Mouse (Mus musculus) forebrain, embryonic 10.5 days (tissue): ENCODE results near the gene Cxcl5. TPM values are rescaled to one million over a fixed set of nuclear protein-coding genes. Genes with fewer than 3 reads are reported as not detected.
"Not testable (repeated sequence)": the region's sequence is repeated elsewhere in the genome, so short reads cannot be mapped to it uniquely, and the experiment has no call there.

Source experiments
- DNase-seq: peaks from one replicate; pipeline ENCODE4 v3.0.0-alpha.2; 2017; ENCODE audit warnings: low spot score; ENCODE audit errors: extremely low spot score
- H3K27ac ChIP-seq: fragments of 300-500 bp; sonication (generic); 2 replicates; pipeline ENCODE4 v1.5.1; 2016; ENCODE audit warnings: mild to moderate bottlenecking
- H3K27me3 ChIP-seq: fragments of 300-500 bp; sonication (generic); 2 replicates; pipeline ENCODE4 v1.6.1; 2016; ENCODE audit warnings: mild to moderate bottlenecking; ENCODE audit not compliant: poor library complexity, severe bottlenecking
- H3K36me3 ChIP-seq: fragments of 300-500 bp; sonication (generic); replicated peaks from 2 replicates; pipeline ENCODE4 v1.6.1; 2016; ENCODE audit warnings: mild to moderate bottlenecking, moderate library complexity
- H3K4me1 ChIP-seq: fragments of 300-500 bp; sonication (generic); 2 replicates; pipeline ENCODE4 v1.6.1; 2016
- H3K4me3 ChIP-seq: fragments of 300-500 bp; sonication (generic); 2 replicates; pipeline ENCODE4 v1.5.1; 2016; ENCODE audit warnings: mild to moderate bottlenecking, moderate library complexity
- H3K9me3 ChIP-seq: fragments of 300-500 bp; sonication (generic); 2 replicates; pipeline ENCODE4 v1.6.1; 2016; ENCODE audit warnings: mild to moderate bottlenecking, moderate library complexity
- WGBS: fragments of 180-500 bp; shearing (Covaris S2); methylation state at CpG from one replicate; pipeline ENCODE4 v1.1.7; 2016; 5-methylcytosine and 5-hydroxymethylcytosine counted together
- microRNA-seq: library from miRNA; unstranded; fragments of <30 nt; microRNA quantifications from one replicate; pipeline ENCODE4, GENCODE M21; 2017
- polyA plus RNA-seq: library from polyadenylated mRNA; unstranded; fragments of >200 nt; fragmentation: Nextera tagmentation; extraction: Ambion mirVana; gene quantifications from 2 replicates; pipeline ENCODE4 v1.2.1, GENCODE M21; 2016

Gene Cxcl5
- polyA plus RNA-seq, 1 experiment from 2014 or later: 0.17 TPM

DNA sequence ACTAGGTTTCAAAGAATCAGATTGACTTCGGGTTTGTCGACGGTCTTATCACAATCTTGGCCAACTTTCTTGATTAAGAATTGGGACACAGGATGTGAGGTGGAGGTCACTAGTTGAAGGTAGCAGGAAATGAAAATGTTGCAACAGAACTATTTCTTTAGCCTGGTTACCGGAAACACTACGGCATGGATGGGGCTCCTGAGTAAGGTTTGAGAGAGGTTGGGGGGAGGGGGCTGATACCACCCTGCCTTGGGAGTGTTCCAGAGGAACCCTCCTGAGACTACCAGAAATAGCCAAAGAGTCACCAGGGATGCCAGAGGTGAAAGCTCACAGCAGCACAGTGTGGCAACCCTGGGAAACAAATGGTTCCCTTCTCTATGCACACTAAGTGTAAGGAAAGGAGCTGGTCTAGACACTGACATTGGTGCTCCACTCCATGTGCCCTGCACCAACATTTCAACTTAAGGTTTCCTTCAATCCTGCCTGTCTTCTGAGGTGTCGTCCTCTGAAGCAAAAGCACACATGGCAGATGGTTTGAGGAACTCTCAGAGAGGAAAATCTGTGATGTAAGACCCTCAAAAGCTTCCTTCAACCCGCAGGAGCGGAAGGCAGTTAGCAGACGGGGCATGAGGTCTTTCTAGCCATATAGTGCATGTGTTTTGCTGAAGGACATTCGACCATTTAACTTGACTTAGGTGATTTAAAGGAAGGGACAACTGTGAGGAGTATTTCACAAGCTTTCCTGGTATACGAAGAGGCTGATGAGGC is 30.3 kb downstream of the Cxcl5 start:
- no peak for DNase-seq
- Histone ChIP-seq H3K9me3 (no peaks in the 10 kb centered on the region), H3K4me1 (peaks cover 9% of the 10 kb centered on the region), H3K27me3 (peaks cover 8% of the 10 kb centered on the region), H3K36me3 (no peaks in the 10 kb centered on the region), H3K27ac (no peak overlapping the region), H3K4me3 (no peak overlapping the region)
- WGBS: 88% methylated on average over 11 of the region's 11 CpGs

DNA sequence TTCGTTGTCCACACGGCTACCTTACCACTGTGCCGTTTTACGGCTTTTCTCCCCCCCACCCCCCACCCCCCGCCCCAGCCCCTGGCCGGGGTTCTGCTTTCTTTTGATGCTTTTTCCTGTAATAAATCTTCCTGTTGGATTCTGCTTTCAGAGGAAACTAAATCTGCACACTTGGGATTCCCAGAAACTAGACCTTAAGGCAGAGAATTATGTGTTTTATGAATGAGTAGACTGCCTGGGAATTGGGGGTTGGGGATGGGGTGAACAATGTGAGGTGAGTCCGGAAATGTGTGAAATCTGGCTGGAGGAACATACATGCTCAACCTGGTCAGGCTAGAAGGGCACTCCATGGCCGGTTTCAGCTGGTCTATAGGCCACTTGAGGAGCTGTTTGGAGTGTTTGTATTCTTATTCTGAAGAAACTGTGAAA is 30.9 kb downstream of the Cxcl5 start:
- Histone ChIP-seq H3K27me3 (peaks cover 8% of the 10 kb centered on the region), H3K4me3 (no peak overlapping the region), H3K36me3 (no peaks in the 10 kb centered on the region), H3K9me3 (no peaks in the 10 kb centered on the region), H3K4me1 (peaks cover 9% of the 10 kb centered on the region), H3K27ac (no peak overlapping the region)
- 89% methylated on average over 8 of the region's 8 CpGs for WGBS
- no peak for DNase-seq

DNA sequence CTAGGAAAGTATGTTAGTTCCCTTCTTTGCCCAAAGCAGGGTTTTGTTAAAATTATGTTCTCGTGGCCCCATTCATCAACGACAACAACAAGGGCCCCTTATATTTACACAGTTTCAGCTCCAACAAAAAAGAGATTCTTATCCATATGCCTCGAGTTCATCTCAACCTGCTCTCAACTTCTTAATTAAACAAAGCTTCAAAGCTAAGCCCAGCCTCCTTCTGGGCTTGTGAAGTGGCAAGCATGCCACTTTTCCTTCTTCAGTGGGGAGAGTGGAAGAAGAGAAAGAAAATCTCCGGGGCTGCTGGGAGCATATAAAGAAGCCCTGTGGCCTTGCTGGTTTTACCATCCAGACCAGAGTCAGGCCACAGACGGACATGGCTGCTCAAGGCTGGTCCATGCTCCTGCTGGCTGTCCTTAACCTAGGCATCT is 35.0 kb downstream of the Cxcl5 start, which contains the start of gene Cxcl15:
Gene Cxcl15, plus strand, starts transcription at position 340 of the 431 bp plus-strand sequence.
- Histone ChIP-seq H3K4me1 (no peaks in the 10 kb centered on the region), H3K9me3 (no peaks in the 10 kb centered on the region), H3K27ac (no peak within 1 kb of the TSS), H3K4me3 (no peak within 1 kb of the TSS), H3K27me3 (no peaks in the 10 kb centered on the region), H3K36me3 (no peaks in the 10 kb centered on the region)
- no peak for DNase-seq
- whole genome bisulfite sequencing: 82% methylated on average over 5 of the region's 5 CpGs

DNA sequence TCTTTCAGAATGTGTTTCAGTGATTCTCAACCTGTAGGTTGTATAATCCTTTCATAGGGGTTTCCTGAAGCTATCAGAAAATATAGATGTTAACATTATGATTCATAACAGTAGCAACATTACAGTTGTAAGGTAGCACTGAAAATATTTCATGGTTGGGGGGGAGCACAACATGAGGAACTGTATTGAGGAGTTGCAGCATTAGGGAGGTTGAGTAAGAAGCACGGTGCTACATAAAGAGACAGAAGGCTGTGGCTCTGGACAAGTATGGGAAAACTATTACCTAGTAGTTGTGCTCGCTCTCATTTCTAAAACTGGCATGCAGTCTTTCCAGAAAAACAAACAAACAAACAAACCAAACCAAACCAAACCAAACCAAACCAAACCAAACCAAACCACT is 36.2 kb downstream of the Cxcl5 start:
- not testable (repeated sequence) for H3K36me3 ChIP-seq, H3K27me3 ChIP-seq, H3K27ac ChIP-seq, DNase-seq, H3K9me3 ChIP-seq, H3K4me1 ChIP-seq, H3K4me3 ChIP-seq
- WGBS: 91% methylated on average over 2 of the region's 2 CpGs

DNA sequence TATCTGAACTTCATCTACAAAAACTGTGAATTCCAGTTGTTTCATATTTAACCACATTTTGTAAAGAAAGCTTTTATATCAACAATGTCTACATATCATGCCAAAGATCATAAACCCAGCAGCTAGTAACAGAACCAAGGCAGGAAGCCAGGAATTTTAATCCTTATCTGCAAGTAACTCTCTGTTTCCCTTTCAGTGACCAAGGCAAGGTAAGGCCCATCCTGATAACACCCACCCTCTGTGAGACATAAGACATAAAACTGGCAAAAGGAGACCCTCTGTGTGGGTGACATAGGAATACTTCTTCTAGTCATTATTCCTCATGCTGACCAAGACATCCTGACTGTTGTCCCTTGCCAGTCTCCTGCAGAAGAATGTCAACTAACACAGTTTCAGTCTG is 45.4 kb downstream of the Cxcl5 start:
- no peaks in the 10 kb centered on the region for H3K36me3 ChIP-seq
- DNase-seq: no peak
- H3K9me3 ChIP-seq: no peaks in the 10 kb centered on the region
- H3K4me3 ChIP-seq: no peak overlapping the region
- H3K4me1 ChIP-seq: no peaks in the 10 kb centered on the region
- H3K27me3 ChIP-seq: no peaks in the 10 kb centered on the region
- H3K27ac ChIP-seq: no peak overlapping the region

DNA sequence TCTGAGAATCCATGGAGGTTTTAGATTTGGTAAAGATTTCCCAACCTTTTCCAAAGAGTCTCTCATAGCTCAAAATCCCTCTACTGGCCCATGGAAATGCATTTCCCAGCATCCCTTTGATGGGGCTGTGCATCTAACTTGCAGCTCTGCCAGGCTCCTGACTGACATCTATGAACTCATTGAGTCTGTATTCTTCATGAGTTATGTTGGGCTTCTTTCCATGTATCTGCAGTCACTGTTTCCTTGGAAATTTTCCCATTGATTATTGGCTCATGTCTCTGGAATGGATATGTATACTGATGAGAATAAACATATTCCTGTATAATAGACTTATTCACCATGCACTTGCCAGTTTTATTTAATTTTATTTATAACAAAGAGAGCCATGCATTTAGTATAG is 46.9 kb downstream of the Cxcl5 start:
- DNase-seq: no peak
- Histone ChIP-seq H3K36me3 (no peaks in the 10 kb centered on the region), H3K27me3 (no peaks in the 10 kb centered on the region), H3K4me1 (no peaks in the 10 kb centered on the region), H3K9me3 (no peaks in the 10 kb centered on the region), H3K27ac (no peak overlapping the region), H3K4me3 (no peak overlapping the region)

DNA sequence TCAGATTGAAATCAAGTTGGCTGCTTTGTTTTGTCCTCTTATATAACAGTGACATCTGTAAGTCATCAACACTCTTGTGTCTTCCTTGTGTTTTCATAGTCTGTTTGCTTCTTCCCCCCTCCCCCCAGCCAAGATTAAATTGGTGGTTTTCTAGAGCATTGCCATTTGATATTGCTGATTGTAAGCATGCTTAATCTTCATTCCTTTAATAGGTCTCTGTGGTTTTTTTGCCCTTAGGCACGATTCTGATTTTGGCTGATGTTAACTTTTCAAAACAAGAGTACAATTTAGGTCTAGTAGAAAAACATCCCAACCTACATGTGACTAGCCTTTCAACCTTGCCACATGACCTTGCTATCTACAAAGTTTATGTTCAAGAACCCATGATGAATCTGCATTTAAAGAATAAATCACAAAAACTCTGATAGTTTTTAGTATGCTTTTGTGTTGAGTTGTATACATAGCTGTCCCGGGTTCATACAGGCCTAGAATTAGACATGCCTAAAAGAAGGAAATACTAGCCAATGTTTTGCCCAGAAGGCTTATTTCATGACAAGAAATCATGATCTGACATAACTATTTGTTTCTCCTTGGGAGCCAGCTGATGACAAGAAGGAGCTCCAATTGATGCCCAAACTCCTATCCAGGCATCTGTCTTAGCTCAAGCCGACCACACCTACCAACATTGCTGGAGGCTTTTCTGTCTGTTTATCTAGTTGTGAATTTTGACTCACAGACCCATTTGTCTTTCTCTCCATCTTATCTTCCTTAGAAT is 48.2 kb downstream of the Cxcl5 start:
- Histone ChIP-seq H3K36me3 (no peaks in the 10 kb centered on the region), H3K4me3 (no peak overlapping the region), H3K27me3 (no peaks in the 10 kb centered on the region), H3K4me1 (no peaks in the 10 kb centered on the region), H3K9me3 (no peaks in the 10 kb centered on the region), H3K27ac (no peak overlapping the region)
- no peak for DNase-seq
- 88% methylated on average over 3 of the region's 3 CpGs for WGBS

Small RNA genes lying within 50 kb of the gene (microRNA-seq; reads per million reads assigned to microRNA genes)
- gene Gm24322: not detected

Other genes starting within 250 kb of the Cxcl5 start
- not detected in 2 replicates for gene Afm, start 240.4 kb upstream of the Cxcl5 start, polyA plus RNA-seq
- 0.06 TPM in 1 of 2 replicates, not detected in the other for gene 5830473C10Rik, start 198.3 kb upstream of the Cxcl5 start, polyA plus RNA-seq
- gene Rassf6, start 118.7 kb upstream of the Cxcl5 start, polyA plus RNA-seq: 0.09 and 0.23 TPM in 2 replicates
- 5.9 and 7.8 TPM in 2 replicates for gene Ppbp, start 9.2 kb downstream of the Cxcl5 start, polyA plus RNA-seq
- gene Pf4, start 13.1 kb downstream of the Cxcl5 start, polyA plus RNA-seq: 42.4 and 54.1 TPM in 2 replicates
- not detected in 2 replicates for gene Cxcl3, start 26.7 kb downstream of the Cxcl5 start, polyA plus RNA-seq
- not detected in 2 replicates for gene Cxcl15, start 35.2 kb downstream of the Cxcl5 start, polyA plus RNA-seq
- not detected in 2 replicates for gene Cxcl1, start 131.9 kb downstream of the Cxcl5 start, polyA plus RNA-seq
- gene Cxcl2, start 144.5 kb downstream of the Cxcl5 start, polyA plus RNA-seq: not detected in 2 replicates
- 56.4 and 59.6 TPM in 2 replicates for gene Mthfd2l, start 171.8 kb downstream of the Cxcl5 start, polyA plus RNA-seq